Mouse (Mus musculus) embryonic fibroblast, embryonic 13.5 days (primary cell): ENCODE results near the gene Sorbs2.

Source experiments
- CTCF ChIP-seq: IDR thresholded peaks from 2 replicates; pipeline ENCODE4 v1.5.1; 2011; ENCODE audit warnings: mild to moderate bottlenecking, control low read depth, low read length, moderate library complexity, borderline replicate concordance; ENCODE audit not compliant: insufficient read depth
- POLR2A ChIP-seq: IDR thresholded peaks from 2 replicates; pipeline ENCODE4 v1.6.1; 2011; ENCODE audit warnings: low read depth, mild to moderate bottlenecking, control low read depth, low read length, moderate library complexity

DNA sequence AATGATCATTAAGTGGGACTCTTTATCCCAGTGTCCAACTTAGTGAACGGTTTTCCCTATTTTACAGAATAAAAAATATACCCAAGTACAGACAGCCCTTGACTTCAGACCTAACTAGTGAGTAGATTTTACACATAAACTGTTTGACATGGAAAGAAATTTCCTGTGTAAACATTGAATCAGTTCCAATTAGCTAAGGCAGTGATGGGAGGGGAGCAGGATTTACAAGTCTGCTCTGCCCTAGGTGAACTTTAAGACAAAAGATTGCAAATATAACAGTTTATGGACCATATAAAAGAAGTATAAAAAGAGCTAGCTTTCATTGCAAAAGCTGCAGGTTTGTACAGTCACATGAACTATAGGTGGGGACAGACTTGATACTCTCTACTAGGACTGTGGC, 253.5 kb downstream of the Sorbs2 start:
- TF ChIP-seq CTCF (no peak), POLR2A (no peak)
